Mouse (Mus musculus): ENCODE results near the gene Tlx2. TPM values are rescaled to one million over a fixed set of nuclear protein-coding genes. Genes with fewer than 3 reads are reported as not detected.

Gene Tlx2
- polyA plus RNA-seq, 1 experiment from 2014 or later, result not detected

DNA sequence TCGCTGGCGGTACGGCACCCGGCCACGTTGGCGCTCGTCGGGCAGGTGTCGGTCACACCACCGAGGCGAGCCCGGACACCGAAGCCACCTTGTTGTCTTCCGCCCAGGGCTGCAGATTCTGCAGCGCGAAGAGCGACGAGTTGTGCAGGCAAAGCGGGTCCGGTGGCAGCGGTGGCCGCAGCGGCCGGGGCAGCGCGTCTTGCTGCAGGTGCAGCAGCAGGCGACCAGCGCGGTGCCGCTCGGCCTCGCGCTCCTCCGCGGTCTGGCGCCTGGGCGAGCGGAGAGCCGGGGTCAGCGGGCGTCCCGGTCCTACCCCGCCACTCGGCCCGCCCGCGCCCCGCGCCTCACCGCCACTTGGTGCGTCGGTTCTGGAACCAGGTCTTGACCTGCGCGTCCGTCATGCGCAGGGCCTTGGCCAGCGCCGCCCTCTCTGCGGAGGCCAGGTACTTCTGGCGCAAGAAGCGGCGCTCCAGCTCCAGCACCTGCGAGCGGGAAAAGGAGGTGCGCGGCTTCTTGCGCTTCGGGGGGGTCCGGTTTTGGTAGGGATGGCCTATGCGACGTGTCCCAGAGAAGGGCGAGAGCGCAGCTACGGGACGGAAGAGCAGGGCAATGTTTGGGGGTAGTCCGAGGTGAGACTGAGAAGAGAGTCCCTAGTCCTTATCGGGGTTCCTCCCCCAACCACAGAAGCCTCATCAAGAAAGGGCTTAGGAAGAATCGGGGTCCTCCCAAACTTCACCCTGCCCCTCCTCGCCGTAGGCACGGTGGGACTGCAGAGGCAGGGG, 1.2 kb downstream of the Tlx2 start:
- 3% methylated on average over 74 of the region's 81 CpGs for WGBS (ENCODE audit: insufficient replicate concordance)
- Histone ChIP-seq H3K9ac (replicated peaks) (no peak overlapping the region), H3K27ac (ENCODE audit: low read depth) (no peak overlapping the region), H3K4me3 (ENCODE audit: low read depth, low read length) (peak overlapping the region; percentile 26), H3K9me3 (ENCODE audit: low read length) (no peaks in the 10 kb centered on the region), H3K4me1 (ENCODE audit: insufficient read depth) (peaks cover 10% of the 10 kb centered on the region), H3K36me3 (replicated peaks; ENCODE audit: insufficient read depth, low read length) (no peaks in the 10 kb centered on the region), H3K4me2 (ENCODE audit: low read depth, low read length) (peak overlapping the region; percentile 62), H3K27me3 (ENCODE audit: insufficient read depth, low read length) (peaks cover 99% of the 10 kb centered on the region)
- TF ChIP-seq CTCF (IDR thresholded peaks at IDR 0.05; ENCODE audit: low read depth) (no peak), EP300 (IDR thresholded peaks at IDR 0.05; ENCODE audit: low read depth) (no peak)
- ATAC-seq (peak; percentile 16; the same call in 1 of the 2 replicates), DNase-seq (no peak)

DNA sequence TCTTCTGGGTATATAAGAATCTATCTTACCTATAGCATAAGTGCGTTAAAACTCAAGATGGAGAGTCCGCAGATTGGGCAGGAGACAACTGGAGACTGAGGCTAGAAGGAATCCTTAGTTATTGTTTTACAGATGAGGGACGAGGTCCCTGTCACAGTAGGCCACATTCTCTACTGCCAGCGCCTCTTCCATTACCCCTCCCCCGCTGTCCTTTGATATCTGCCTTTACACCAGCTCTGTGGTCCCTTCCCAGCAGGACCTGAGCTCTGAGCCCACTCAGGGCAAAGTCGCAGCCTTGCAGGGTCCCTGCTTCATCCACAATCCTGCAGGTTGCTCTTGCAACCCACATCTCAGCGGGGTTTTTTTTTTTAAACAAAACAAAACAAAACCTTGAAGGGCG, 1.9 kb downstream of the Tlx2 start:
- Histone ChIP-seq H3K27ac (ENCODE audit: low read depth) (no peak overlapping the region), H3K9ac (replicated peaks) (no peak overlapping the region), H3K4me2 (ENCODE audit: low read depth, low read length) (peak overlapping the region; percentile 62), H3K9me3 (ENCODE audit: low read length) (no peaks in the 10 kb centered on the region), H3K4me3 (ENCODE audit: low read depth, low read length) (peak overlapping the region; percentile 26), H3K36me3 (replicated peaks; ENCODE audit: insufficient read depth, low read length) (no peaks in the 10 kb centered on the region), H3K27me3 (ENCODE audit: insufficient read depth, low read length) (peaks cover 100% of the 10 kb centered on the region), H3K4me1 (ENCODE audit: insufficient read depth) (peaks cover 10% of the 10 kb centered on the region)
- no peak for ATAC-seq
- TF ChIP-seq EP300 (IDR thresholded peaks at IDR 0.05; ENCODE audit: low read depth) (no peak), CTCF (IDR thresholded peaks at IDR 0.05; ENCODE audit: low read depth) (no peak)
- no peak for DNase-seq
- WGBS (ENCODE audit: insufficient replicate concordance), result 20% methylated on average over 8 of the region's 8 CpGs

DNA sequence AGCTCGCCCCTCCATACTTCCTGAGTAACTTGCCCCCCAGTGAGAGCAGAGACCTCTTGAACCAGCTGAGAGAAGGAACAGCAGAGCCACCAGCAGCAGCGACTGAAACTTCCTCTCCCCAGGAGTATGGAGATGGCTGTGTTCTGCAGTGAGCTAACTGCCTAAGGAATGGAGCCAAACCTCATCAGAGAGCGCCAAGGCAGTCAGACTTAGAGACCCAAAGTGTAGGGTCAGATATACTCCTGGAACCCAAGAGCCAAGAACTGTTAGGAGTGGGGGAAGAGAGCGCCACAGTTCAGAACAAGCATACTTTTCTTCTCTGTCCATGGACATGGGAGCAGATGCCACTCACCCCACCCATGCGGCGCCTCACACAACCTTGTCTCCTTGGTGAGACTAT, 3.7 kb downstream of the Tlx2 start:
- Histone ChIP-seq H3K27me3 (ENCODE audit: insufficient read depth, low read length) (peaks cover 92% of the 10 kb centered on the region), H3K9me3 (ENCODE audit: low read length) (no peaks in the 10 kb centered on the region), H3K4me3 (ENCODE audit: low read depth, low read length) (no peak overlapping the region), H3K27ac (ENCODE audit: low read depth) (no peak overlapping the region), H3K4me2 (ENCODE audit: low read depth, low read length) (no peak overlapping the region), H3K9ac (replicated peaks) (no peak overlapping the region), H3K36me3 (replicated peaks; ENCODE audit: insufficient read depth, low read length) (no peaks in the 10 kb centered on the region), H3K4me1 (ENCODE audit: insufficient read depth) (peaks cover 10% of the 10 kb centered on the region)
- no peak for TF ChIP-seq EP300 (IDR thresholded peaks at IDR 0.05; ENCODE audit: low read depth)
- no peak for TF ChIP-seq CTCF (IDR thresholded peaks at IDR 0.05; ENCODE audit: low read depth)
- 33% methylated on average over 6 of the region's 6 CpGs for WGBS (ENCODE audit: insufficient replicate concordance)
- no peak for DNase-seq
- no peak for ATAC-seq

DNA sequence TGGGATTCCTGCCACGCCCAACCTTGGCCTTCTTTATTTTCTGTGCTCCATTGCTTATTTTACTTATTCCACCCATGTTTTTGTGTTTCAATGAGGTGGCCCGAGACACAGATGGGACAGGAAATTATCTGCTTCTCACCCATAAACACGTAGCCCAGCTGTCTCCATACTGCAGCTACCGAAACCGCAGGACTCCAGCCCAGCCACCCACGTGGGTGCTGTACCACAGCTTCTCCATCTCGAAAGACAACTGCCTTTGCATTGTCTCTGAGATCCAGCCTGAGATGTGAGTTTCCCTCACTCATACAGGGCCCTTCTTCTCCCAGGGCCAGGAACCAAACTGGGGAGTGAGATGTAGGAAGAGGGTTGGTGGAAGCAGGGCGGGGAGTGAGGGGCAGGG, 4.1 kb downstream of the Tlx2 start:
- no peak for TF ChIP-seq EP300 (IDR thresholded peaks at IDR 0.05; ENCODE audit: low read depth)
- TF ChIP-seq CTCF (IDR thresholded peaks at IDR 0.05; ENCODE audit: low read depth), result no peak
- Histone ChIP-seq H3K4me3 (ENCODE audit: low read depth, low read length) (no peak overlapping the region), H3K27ac (ENCODE audit: low read depth) (no peak overlapping the region), H3K4me1 (ENCODE audit: insufficient read depth) (peaks cover 10% of the 10 kb centered on the region), H3K9me3 (ENCODE audit: low read length) (no peaks in the 10 kb centered on the region), H3K36me3 (replicated peaks; ENCODE audit: insufficient read depth, low read length) (no peaks in the 10 kb centered on the region), H3K9ac (replicated peaks) (no peak overlapping the region), H3K27me3 (ENCODE audit: insufficient read depth, low read length) (peaks cover 88% of the 10 kb centered on the region), H3K4me2 (ENCODE audit: low read depth, low read length) (no peak overlapping the region)
- 34% methylated on average over 8 of the region's 8 CpGs for WGBS (ENCODE audit: insufficient replicate concordance)
- ATAC-seq, result no peak
- no peak for DNase-seq

DNA sequence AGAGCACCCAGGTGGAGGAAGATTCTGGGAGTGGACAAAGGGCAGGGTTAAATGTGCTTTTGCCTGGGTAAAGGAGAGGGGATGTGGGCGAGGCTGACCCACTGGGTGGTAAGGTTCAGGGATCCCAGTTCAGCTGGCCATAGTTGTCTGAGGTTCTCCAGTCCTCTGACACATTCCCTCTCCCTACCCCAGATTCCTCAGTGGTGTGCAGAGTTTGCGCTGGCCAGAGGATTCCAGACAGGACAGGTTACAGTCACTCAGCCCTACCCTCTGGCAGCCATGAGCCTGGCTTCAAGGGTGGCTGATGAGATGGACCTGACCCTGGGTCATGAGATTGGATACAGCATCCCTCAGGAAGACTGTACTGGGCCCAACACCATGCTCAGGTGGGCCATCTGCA, 11.4 kb downstream of the Tlx2 start:
- Histone ChIP-seq H3K36me3 (replicated peaks; ENCODE audit: insufficient read depth, low read length) (peaks cover 17% of the 10 kb centered on the region), H3K27me3 (ENCODE audit: insufficient read depth, low read length) (peaks cover 16% of the 10 kb centered on the region), H3K4me1 (ENCODE audit: insufficient read depth) (peaks cover 15% of the 10 kb centered on the region), H3K9me3 (ENCODE audit: low read length) (no peaks in the 10 kb centered on the region), H3K4me3 (ENCODE audit: low read depth, low read length) (peak overlapping the region; percentile 38), H3K9ac (replicated peaks) (peak overlapping the region; percentile 58), H3K4me2 (ENCODE audit: low read depth, low read length) (peak overlapping the region; percentile 70), H3K27ac (ENCODE audit: low read depth) (peak overlapping the region; percentile 90)
- DNase-seq (no peak), ATAC-seq (no peak)
- TF ChIP-seq EP300 (IDR thresholded peaks at IDR 0.05; ENCODE audit: low read depth) (no peak), CTCF (IDR thresholded peaks at IDR 0.05; ENCODE audit: low read depth) (no peak)
- WGBS (ENCODE audit: insufficient replicate concordance), result 96% methylated on average over 2 of the region's 2 CpGs

DNA sequence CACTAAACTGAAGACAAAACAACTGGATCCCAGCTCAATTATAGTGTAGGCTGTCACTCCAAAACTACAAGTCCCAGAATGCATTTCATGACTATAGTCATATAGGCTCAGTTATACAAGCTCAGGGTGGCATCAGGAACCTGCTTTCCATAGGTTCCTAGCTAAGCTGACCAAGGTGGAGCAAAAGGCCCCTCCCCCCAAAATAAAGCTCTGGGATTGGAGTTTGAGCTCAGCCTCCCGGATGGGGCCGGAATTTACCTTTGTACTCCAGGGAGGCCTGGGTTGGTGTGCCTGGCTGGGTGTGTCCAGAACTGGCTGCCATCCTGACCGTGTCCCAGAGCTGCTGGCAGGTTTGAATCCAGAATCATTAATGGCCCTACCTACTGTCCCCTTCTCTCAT, 12.3 kb downstream of the Tlx2 start, which contains the start of gene Dqx1:
TSS of gene Dqx1 (plus strand) at position 55 of the 400 bp plus-strand sequence.
- H3K36me3 ChIP-seq (replicated peaks; ENCODE audit: insufficient read depth, low read length), result peaks cover 17% of the 10 kb centered on the region
- H3K4me2 ChIP-seq (ENCODE audit: low read depth, low read length), result peak within 1 kb of the TSS; percentile 70
- peaks cover 24% of the 10 kb centered on the region for H3K4me1 ChIP-seq (ENCODE audit: insufficient read depth)
- H3K4me3 ChIP-seq (ENCODE audit: low read depth, low read length), result peak within 1 kb of the TSS; percentile 38
- H3K9me3 ChIP-seq (ENCODE audit: low read length), result no peaks in the 10 kb centered on the region
- no peak for TF ChIP-seq CTCF (IDR thresholded peaks at IDR 0.05; ENCODE audit: low read depth)
- TF ChIP-seq EP300 (IDR thresholded peaks at IDR 0.05; ENCODE audit: low read depth), result peak; percentile 58
- H3K27me3 ChIP-seq (ENCODE audit: insufficient read depth, low read length), result peaks cover 6% of the 10 kb centered on the region
- 69% methylated on average over 3 of the region's 3 CpGs for WGBS (ENCODE audit: insufficient replicate concordance)
- DNase-seq (peak; percentile 75), ATAC-seq (peak; percentile 60)
- H3K27ac ChIP-seq (ENCODE audit: low read depth), result peak within 1 kb of the TSS; percentile 90
- H3K9ac ChIP-seq (replicated peaks), result peak within 1 kb of the TSS; percentile 58
